Mouse (Mus musculus) brain, embryonic 14.5 days (tissue): Measurements from ENCODE around the gene Acsbg1.

ENCODE experiments used
- CTCF ChIP-seq: fragments of 200-500 bp; IDR thresholded peaks from 2 replicates; pipeline ENCODE4 v1.5.1; 2012; ENCODE audit warnings: inconsistent platforms, mild to moderate bottlenecking, moderate library complexity, borderline replicate concordance; ENCODE audit not compliant: insufficient read depth, insufficient read length; ENCODE audit errors: extremely low read depth
- POLR2A ChIP-seq: fragments of 200-500 bp; IDR thresholded peaks from 2 replicates; pipeline ENCODE4 v1.6.1; 2012; ENCODE audit warnings: mild to moderate bottlenecking, inconsistent platforms, borderline replicate concordance; ENCODE audit not compliant: poor library complexity, insufficient read depth, insufficient read length, severe bottlenecking; ENCODE audit errors: extremely low read depth

GRCm38 (mm10) chr9:54656402-54656801 lies 5.3 kb downstream of the Acsbg1 start:
- TF ChIP-seq POLR2A (no peak), CTCF (no peak)
